Mouse (Mus musculus): ENCODE results near the gene Gpr55. TPM values are rescaled to one million over a fixed set of nuclear protein-coding genes. Genes with fewer than 3 reads are reported as not detected.
"Not testable (repeated sequence)": the region's sequence is repeated elsewhere in the genome, so short reads cannot be mapped to it uniquely, and the experiment has no call there.

Gpr55 gene
- polyA plus RNA-seq, 1 experiment from 2014 or later: not detected

DNA sequence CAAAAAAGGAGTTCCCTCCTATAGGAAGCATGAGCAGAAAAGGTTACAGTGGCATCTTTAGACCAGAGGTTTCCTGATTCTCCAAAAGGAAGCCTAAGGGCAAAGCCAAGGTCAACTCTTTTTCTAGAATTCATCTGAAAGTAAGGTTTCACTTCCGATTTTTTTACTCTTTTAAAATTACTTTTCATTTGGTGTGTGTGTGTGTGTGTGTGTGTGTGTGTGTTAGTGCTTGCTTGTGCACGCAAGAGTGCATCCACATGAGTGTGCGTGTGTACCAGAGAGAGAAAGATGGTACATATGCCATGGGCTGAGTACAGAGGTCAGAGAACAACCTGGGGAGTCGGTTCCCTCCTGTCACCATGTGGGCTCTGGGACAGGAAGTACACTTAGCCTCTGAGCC is 28.1 kb upstream of the Gpr55 start:
- not testable (repeated sequence) for H3K9ac ChIP-seq (ENCODE audit: low read length); H3K9me3 ChIP-seq (replicated peaks; ENCODE audit: control insufficient read depth, low read length); ATAC-seq; H3K4me3 ChIP-seq (ENCODE audit: low read depth, low read length); H3K36me3 ChIP-seq (ENCODE audit: control insufficient read depth, insufficient read depth, low read length); H3K4me1 ChIP-seq (ENCODE audit: control insufficient read depth, insufficient read depth, low read length); DNase-seq (ENCODE audit: low spot score); H3K4me2 ChIP-seq (ENCODE audit: low read length); H3K27me3 ChIP-seq (replicated peaks; ENCODE audit: control insufficient read depth, insufficient read depth, low read length); H3K27ac ChIP-seq (ENCODE audit: low read depth, low read length)
- WGBS: 90% methylated on average over 4 of the region's 4 CpGs

DNA sequence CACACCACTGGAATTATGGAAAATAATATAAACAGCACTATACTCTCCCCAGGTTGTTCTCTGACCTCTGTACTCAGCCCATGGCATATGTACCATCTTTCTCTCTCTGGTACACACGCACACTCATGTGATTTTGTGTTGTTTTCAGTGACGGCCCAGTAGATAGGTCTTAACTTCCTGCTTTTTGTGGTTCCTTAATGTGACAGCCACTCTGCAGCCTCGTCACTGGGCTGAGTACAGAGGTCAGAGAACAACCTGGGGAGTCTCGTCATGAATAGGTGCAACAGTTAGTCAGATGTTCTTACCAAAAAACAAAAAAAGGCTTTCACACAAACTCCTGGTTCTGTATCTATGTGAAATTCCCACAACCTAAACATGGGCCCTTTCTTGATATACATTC is 27.5 kb upstream of the Gpr55 start:
- Histone ChIP-seq H3K27ac (ENCODE audit: low read depth, low read length) (no peak overlapping the region), H3K9me3 (replicated peaks; ENCODE audit: control insufficient read depth, low read length) (no peaks in the 10 kb centered on the region), H3K36me3 (ENCODE audit: control insufficient read depth, insufficient read depth, low read length) (no peaks in the 10 kb centered on the region), H3K4me3 (ENCODE audit: low read depth, low read length) (no peak overlapping the region), H3K9ac (ENCODE audit: low read length) (no peak overlapping the region), H3K4me1 (ENCODE audit: control insufficient read depth, insufficient read depth, low read length) (no peaks in the 10 kb centered on the region), H3K4me2 (ENCODE audit: low read length) (no peak overlapping the region), H3K27me3 (replicated peaks; ENCODE audit: control insufficient read depth, insufficient read depth, low read length) (no peaks in the 10 kb centered on the region)
- WGBS: 73% methylated on average over 4 of the region's 4 CpGs
- ATAC-seq: no peak
- DNase-seq (ENCODE audit: low spot score): no peak

DNA sequence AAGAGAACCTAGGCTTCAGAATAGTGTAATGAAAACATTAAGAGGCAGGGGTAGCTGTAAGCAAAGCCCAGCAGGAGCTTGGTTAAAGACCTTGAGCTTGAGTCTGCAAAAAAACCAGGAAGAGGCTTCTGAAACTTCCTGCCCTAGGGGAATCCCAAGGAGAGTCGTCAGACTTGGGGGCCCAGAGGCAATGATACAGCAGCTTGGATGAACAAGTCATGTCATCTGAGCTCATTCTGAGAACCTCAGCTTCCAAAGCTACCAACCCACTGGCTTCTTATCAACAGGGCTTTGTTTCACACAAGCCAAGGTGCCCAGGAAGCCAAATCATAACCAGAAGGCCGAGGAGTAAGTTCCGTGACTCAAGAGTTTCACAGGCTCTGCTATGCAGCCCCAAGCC is 25.0 kb upstream of the Gpr55 start:
- Histone ChIP-seq H3K4me2 (ENCODE audit: low read length) (no peak overlapping the region), H3K27ac (ENCODE audit: low read depth, low read length) (no peak overlapping the region), H3K36me3 (ENCODE audit: control insufficient read depth, insufficient read depth, low read length) (no peaks in the 10 kb centered on the region), H3K9ac (ENCODE audit: low read length) (no peak overlapping the region), H3K4me1 (ENCODE audit: control insufficient read depth, insufficient read depth, low read length) (no peaks in the 10 kb centered on the region), H3K4me3 (ENCODE audit: low read depth, low read length) (no peak overlapping the region), H3K27me3 (replicated peaks; ENCODE audit: control insufficient read depth, insufficient read depth, low read length) (no peaks in the 10 kb centered on the region), H3K9me3 (replicated peaks; ENCODE audit: control insufficient read depth, low read length) (no peaks in the 10 kb centered on the region)
- DNase-seq (ENCODE audit: low spot score) (no peak), ATAC-seq (no peak)
- WGBS: 83% methylated on average over 3 of the region's 3 CpGs

DNA sequence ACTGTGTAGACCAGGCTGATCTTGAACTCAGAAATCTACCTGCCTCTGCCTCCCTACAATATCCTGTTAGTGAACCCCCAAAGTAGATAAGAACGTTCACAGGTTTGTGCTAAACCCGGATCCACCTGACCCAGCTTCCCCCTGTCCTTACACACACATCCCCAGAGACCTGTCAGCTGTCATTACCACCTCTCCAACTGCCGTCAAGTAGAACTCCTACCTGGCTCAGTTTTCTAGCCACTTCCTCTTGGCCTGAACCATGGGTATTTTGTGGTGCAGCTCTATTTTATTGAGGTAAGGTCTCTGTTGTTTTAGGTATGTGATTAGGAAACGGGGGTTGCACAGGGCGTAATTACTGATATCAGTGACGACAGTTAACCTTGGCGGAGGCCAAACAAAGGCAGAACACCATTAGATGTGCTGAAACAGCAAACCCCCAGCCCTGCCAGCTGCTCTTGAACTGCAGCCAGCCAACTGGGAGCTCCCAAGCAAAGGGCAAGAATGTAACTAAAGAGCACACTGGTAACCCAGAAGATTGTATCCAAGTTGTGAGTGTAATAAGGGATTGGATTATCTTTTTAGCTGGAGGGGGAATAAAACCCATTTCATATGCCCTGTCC is 21.0 kb upstream of the Gpr55 start:
- WGBS: 59% methylated on average over 7 of the region's 7 CpGs
- Histone ChIP-seq H3K9me3 (replicated peaks; ENCODE audit: control insufficient read depth, low read length) (no peaks in the 10 kb centered on the region), H3K27me3 (replicated peaks; ENCODE audit: control insufficient read depth, insufficient read depth, low read length) (no peaks in the 10 kb centered on the region), H3K27ac (ENCODE audit: low read depth, low read length) (no peak overlapping the region), H3K36me3 (ENCODE audit: control insufficient read depth, insufficient read depth, low read length) (no peaks in the 10 kb centered on the region), H3K4me1 (ENCODE audit: control insufficient read depth, insufficient read depth, low read length) (no peaks in the 10 kb centered on the region), H3K4me3 (ENCODE audit: low read depth, low read length) (no peak overlapping the region), H3K4me2 (ENCODE audit: low read length) (no peak overlapping the region), H3K9ac (ENCODE audit: low read length) (no peak overlapping the region)
- no peak for ATAC-seq
- DNase-seq (ENCODE audit: low spot score): peak; percentile 36

DNA sequence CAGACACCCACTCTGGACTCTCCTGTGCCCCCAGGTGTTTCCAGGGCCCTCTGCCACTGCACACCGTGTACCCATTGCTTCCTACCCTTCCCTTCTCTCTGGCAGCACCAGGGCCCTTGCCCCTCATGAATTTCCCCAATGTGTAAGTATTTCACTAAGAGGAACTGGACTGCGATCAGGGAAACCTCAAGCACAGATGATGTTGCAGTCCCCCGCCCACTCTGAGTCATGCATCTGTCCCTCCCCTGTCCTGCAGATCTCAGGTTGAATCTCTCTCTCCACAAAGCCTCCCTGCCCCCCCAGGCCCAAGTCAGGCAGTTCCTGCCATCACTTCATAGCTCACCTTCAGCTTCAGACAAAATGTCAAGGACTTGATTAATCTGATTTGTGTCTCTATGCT is 16.9 kb upstream of the Gpr55 start:
- no peak overlapping the region for H3K4me3 ChIP-seq (ENCODE audit: low read depth, low read length)
- no peaks in the 10 kb centered on the region for H3K27me3 ChIP-seq (replicated peaks; ENCODE audit: control insufficient read depth, insufficient read depth, low read length)
- H3K36me3 ChIP-seq (ENCODE audit: control insufficient read depth, insufficient read depth, low read length): no peaks in the 10 kb centered on the region
- H3K9ac ChIP-seq (ENCODE audit: low read length): no peak overlapping the region
- 76% methylated on average over 3 of the region's 3 CpGs for WGBS
- H3K27ac ChIP-seq (ENCODE audit: low read depth, low read length): no peak overlapping the region
- DNase-seq (ENCODE audit: low spot score) (no peak), ATAC-seq (no peak)
- no peak overlapping the region for H3K4me2 ChIP-seq (ENCODE audit: low read length)
- no peaks in the 10 kb centered on the region for H3K4me1 ChIP-seq (ENCODE audit: control insufficient read depth, insufficient read depth, low read length)
- H3K9me3 ChIP-seq (replicated peaks; ENCODE audit: control insufficient read depth, low read length): no peaks in the 10 kb centered on the region

DNA sequence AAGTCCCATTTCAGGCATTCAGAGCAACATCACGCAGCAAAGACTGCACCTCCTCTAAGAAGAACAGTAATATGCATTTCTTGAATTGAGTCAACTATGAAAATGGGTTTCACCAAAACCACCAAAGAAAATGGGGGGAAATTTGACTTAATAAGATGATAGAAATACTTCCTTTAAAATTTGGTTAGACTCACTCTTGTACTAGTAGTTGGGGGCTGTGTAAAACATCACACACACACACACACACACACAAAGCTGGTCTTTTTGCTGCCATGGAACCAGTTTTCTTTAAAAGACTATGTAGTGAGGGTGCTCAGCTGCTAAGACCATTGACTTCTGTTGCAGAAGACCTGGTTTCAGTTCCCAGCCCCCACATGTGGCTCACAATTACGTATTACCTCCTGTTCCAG is 12.7 kb upstream of the Gpr55 start:
- Histone ChIP-seq H3K4me1 (ENCODE audit: control insufficient read depth, insufficient read depth, low read length) (no peaks in the 10 kb centered on the region), H3K9me3 (replicated peaks; ENCODE audit: control insufficient read depth, low read length) (no peaks in the 10 kb centered on the region), H3K27me3 (replicated peaks; ENCODE audit: control insufficient read depth, insufficient read depth, low read length) (no peaks in the 10 kb centered on the region), H3K4me3 (ENCODE audit: low read depth, low read length) (no peak overlapping the region), H3K36me3 (ENCODE audit: control insufficient read depth, insufficient read depth, low read length) (no peaks in the 10 kb centered on the region), H3K4me2 (ENCODE audit: low read length) (no peak overlapping the region), H3K9ac (ENCODE audit: low read length) (no peak overlapping the region), H3K27ac (ENCODE audit: low read depth, low read length) (no peak overlapping the region)
- 84% methylated on average over 2 of the region's 2 CpGs for WGBS
- ATAC-seq (no peak), DNase-seq (ENCODE audit: low spot score) (no peak)

DNA sequence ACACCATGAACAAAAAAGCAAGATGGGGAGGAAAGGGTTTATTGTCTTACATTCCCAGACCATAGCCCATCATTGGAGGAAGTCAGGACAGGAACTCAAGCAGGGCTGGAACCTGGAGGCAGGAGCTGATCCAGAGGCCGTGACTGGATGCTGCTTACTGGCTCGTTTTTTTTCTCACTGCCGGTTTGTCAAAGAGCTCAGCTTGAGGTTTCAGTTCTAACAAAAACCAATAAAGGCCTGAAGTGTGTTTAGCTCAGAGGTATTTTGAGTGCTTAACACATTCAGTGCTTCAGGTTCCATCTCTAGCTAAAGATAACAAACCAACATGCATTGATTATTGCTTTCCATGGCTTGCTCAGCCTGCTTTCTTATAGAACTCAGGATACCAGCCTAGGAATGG is 11.5 kb upstream of the Gpr55 start:
- H3K27ac ChIP-seq (ENCODE audit: low read depth, low read length): no peak overlapping the region
- H3K9ac ChIP-seq (ENCODE audit: low read length): no peak overlapping the region
- ATAC-seq (no peak), DNase-seq (ENCODE audit: low spot score) (no peak)
- no peaks in the 10 kb centered on the region for H3K27me3 ChIP-seq (replicated peaks; ENCODE audit: control insufficient read depth, insufficient read depth, low read length)
- H3K4me1 ChIP-seq (ENCODE audit: control insufficient read depth, insufficient read depth, low read length): no peaks in the 10 kb centered on the region
- H3K9me3 ChIP-seq (replicated peaks; ENCODE audit: control insufficient read depth, low read length): no peaks in the 10 kb centered on the region
- no peak overlapping the region for H3K4me2 ChIP-seq (ENCODE audit: low read length)
- H3K4me3 ChIP-seq (ENCODE audit: low read depth, low read length): no peak overlapping the region
- 69% methylated on average over 3 of the region's 3 CpGs for WGBS
- no peaks in the 10 kb centered on the region for H3K36me3 ChIP-seq (ENCODE audit: control insufficient read depth, insufficient read depth, low read length)

DNA sequence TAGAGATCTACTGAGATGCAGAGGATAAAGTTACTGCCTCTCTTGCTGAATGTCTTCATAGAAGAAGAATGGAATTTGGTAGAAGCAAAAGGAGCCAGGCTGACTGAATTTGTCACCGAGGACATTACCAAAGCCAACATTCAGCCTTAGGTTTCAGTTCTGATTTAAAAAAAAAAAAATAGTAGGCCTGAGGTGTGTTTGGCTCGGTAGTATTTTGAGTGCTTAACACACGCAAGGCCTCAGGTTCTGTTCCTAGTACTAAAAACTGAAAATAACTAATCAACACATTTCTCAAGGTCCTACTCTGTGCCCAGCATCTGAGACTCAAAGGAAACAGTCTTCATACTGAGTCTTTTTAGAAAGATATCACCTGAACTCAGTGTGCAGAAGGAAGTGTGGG is 10.3 kb upstream of the Gpr55 start:
- no peak for DNase-seq (ENCODE audit: low spot score)
- 91% methylated on average over 3 of the region's 3 CpGs for WGBS

DNA sequence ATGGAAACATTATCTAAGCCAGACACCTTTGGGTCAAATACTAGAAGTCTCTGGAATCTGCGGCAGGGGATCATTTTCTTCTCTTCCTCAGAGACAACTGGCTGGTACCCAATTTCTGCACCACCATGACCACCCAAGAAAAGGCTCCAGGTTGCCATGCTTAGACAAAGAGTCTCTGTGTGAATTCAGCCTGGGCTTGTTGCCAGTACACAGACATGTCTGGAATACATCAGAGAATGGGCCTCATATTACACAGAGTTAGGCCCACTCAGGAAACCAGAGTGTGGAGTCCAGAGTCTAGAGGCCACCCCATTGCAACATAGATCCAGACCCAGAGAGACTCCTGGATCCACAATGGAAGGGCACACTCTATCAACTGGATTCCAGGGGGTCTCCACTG is 8.7 kb upstream of the Gpr55 start:
- DNase-seq (ENCODE audit: low spot score) (peak; percentile 73), ATAC-seq (peak; percentile 69)
- H3K36me3 ChIP-seq (ENCODE audit: control insufficient read depth, insufficient read depth, low read length): no peaks in the 10 kb centered on the region
- H3K27ac ChIP-seq (ENCODE audit: low read depth, low read length): no peak overlapping the region
- no peaks in the 10 kb centered on the region for H3K4me1 ChIP-seq (ENCODE audit: control insufficient read depth, insufficient read depth, low read length)
- no peaks in the 10 kb centered on the region for H3K9me3 ChIP-seq (replicated peaks; ENCODE audit: control insufficient read depth, low read length)
- H3K9ac ChIP-seq (ENCODE audit: low read length): no peak overlapping the region
- no peaks in the 10 kb centered on the region for H3K27me3 ChIP-seq (replicated peaks; ENCODE audit: control insufficient read depth, insufficient read depth, low read length)
- H3K4me2 ChIP-seq (ENCODE audit: low read length): no peak overlapping the region
- 40% methylated on average over 1 of the region's 1 CpGs for WGBS
- H3K4me3 ChIP-seq (ENCODE audit: low read depth, low read length): no peak overlapping the region

More for the DNA sequence above, 10.3 kb upstream of the Gpr55 start:
- no peaks in the 10 kb centered on the region for H3K9me3 ChIP-seq (replicated peaks; ENCODE audit: control insufficient read depth, low read length)
- H3K36me3 ChIP-seq (ENCODE audit: control insufficient read depth, insufficient read depth, low read length): no peaks in the 10 kb centered on the region
- no peak for ATAC-seq
- no peak overlapping the region for H3K27ac ChIP-seq (ENCODE audit: low read depth, low read length)
- no peak overlapping the region for H3K9ac ChIP-seq (ENCODE audit: low read length)
- no peaks in the 10 kb centered on the region for H3K27me3 ChIP-seq (replicated peaks; ENCODE audit: control insufficient read depth, insufficient read depth, low read length)
- H3K4me1 ChIP-seq (ENCODE audit: control insufficient read depth, insufficient read depth, low read length): no peaks in the 10 kb centered on the region
- no peak overlapping the region for H3K4me3 ChIP-seq (ENCODE audit: low read depth, low read length)
- H3K4me2 ChIP-seq (ENCODE audit: low read length): no peak overlapping the region

Data from forebrain, embryonic 14.5 days (tissue).